Mouse (Mus musculus): ENCODE data around the gene Herpud2. TPM values are rescaled to one million over a fixed set of nuclear protein-coding genes. Genes with fewer than 3 reads are reported as not detected.
"Not testable (repeated sequence)": the region's sequence is repeated elsewhere in the genome, so short reads cannot be mapped to it uniquely, and the experiment has no call there.

The Herpud2 gene
- total RNA-seq, 2 experiments from 2014 or later = 33.4 to 37.8 TPM

GRCm38 (mm10) chr9:25150791-25151610 is 619 bp downstream of the Herpud2 start:
- DNase-seq (ENCODE audit: low spot score) = peak; percentile 58
- intact Hi-C loops (cut with DNase I) = loop anchor here (5.0 kb wide), 2 partner anchors 101 to 331 kb away; partner anchors contain the start of genes Eepd1 and Sept7

DNA sequence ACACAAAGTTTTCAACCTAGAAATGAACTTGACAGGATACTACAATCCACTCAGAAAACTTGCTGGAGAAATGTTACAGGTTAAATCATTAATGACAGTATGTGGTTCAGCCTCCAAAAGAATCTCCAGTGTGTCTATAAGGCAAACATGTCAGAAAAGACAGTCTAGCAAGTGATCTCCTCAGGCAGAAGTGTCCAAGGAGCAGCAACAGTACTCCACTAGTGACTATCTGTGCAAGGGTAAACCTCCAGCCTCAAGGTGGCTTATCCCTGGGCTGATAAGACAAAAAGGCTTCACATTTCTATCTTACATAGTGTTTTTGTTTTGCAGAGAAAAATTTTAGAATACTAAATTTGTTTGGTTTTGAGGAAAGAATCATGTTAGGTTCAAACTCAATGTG is 2.9 kb downstream of the Herpud2 start:
- DNase-seq (ENCODE audit: low spot score) = no peak
- intact Hi-C loops (cut with DNase I) = no loop called here

- intact Hi-C loops (cut with DNase I) = no loop called here
- DNase-seq (ENCODE audit: low spot score) = no peak
Measured at GRCm38 (mm10) chr9:25145925-25146324, 5.7 kb downstream of the Herpud2 start.

GRCm38 (mm10) chr9:25143950-25144349 is 7.7 kb downstream of the Herpud2 start:
- intact Hi-C loops (cut with DNase I) = no loop called here
- DNase-seq (ENCODE audit: low spot score) = no peak

GRCm38 (mm10) chr9:25142988-25143387 is 8.6 kb downstream of the Herpud2 start:
- DNase-seq (ENCODE audit: low spot score) = no peak
- intact Hi-C loops (cut with DNase I) = no loop called here

GRCm38 (mm10) chr9:25142041-25142440 is 9.6 kb downstream of the Herpud2 start:
- intact Hi-C loops (cut with DNase I) = no loop called here
- no peak for DNase-seq (ENCODE audit: low spot score)

- no peak for DNase-seq (ENCODE audit: low spot score)
- intact Hi-C loops (cut with DNase I) = no loop called here
Measured at GRCm38 (mm10) chr9:25140330-25140729, 11.3 kb downstream of the Herpud2 start.

GRCm38 (mm10) chr9:25138900-25139299 is 12.7 kb downstream of the Herpud2 start:
- DNase-seq (ENCODE audit: low spot score) = no peak
- intact Hi-C loops (cut with DNase I) = no loop called here

DNA sequence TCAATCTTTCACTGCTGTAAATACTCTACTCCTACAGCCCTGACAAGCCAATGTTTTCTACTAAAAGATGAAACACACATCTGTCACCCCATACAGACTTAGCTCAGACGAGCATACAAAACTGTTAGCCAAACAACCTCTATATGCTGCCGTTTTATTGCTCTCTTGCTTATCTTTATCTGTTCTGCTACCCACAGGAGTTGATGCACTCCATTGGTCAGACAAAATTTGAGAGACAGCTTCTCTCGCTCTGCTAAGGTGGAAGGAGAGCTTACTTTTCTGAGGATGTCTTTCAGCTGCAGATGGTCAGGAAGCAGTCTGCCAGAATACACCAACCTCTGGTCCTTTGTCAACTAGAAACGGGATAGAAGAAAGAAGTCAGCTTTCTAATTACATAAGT is 18.7 kb downstream of the Herpud2 start:
- DNase-seq (ENCODE audit: low spot score) = no peak
- intact Hi-C loops (cut with DNase I) = no loop called here

DNA sequence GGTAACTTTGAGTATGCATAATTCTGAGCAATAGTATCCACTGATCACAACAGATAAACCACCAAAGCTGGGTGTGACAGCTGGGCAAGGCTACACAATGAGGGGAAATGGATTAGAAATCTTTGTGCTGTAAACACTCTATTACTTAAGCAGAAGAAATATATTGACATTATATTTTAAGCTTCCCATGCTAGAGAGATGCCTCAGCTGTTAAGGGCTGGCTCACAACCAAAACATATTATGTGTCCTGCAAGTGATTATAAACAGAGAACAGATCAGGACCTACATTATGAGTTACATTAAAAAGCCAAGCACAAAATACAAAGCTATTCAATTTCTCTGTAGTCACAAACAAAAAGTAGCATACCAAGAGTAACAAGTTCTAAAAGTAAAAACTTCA is 19.4 kb downstream of the Herpud2 start:
- no peak for DNase-seq (ENCODE audit: low spot score)
- intact Hi-C loops (cut with DNase I) = no loop called here

- DNase-seq (ENCODE audit: low spot score) = no peak
- intact Hi-C loops (cut with DNase I) = no loop called here
Measured at GRCm38 (mm10) chr9:25124048-25124447, 27.6 kb downstream of the Herpud2 start.

GRCm38 (mm10) chr9:25123590-25123989 is 28.0 kb downstream of the Herpud2 start:
- intact Hi-C loops (cut with DNase I); DNase-seq (ENCODE audit: low spot score): not testable (repeated sequence)

- DNase-seq (ENCODE audit: low spot score) = no peak
- intact Hi-C loops (cut with DNase I) = loop anchor here (2.0 to 5.0 kb wide), 3 partner anchors 60 to 406 kb away; no protein-coding TSS in a partner anchor
Measured at GRCm38 (mm10) chr9:25104638-25105037, 47.0 kb downstream of the Herpud2 start.

GRCm38 (mm10) chr9:25102881-25103280 is 48.7 kb downstream of the Herpud2 start:
- intact Hi-C loops (cut with DNase I) = loop anchor here (5.0 kb wide), 1 partner anchor 166 kb away; no protein-coding TSS in a partner anchor
- DNase-seq (ENCODE audit: low spot score) = no peak

GRCm38 (mm10) chr9:25090853-25091252 is 60.8 kb downstream of the Herpud2 start:
- DNase-seq (ENCODE audit: low spot score) = no peak
- intact Hi-C loops (cut with DNase I) = no loop called here

DNA sequence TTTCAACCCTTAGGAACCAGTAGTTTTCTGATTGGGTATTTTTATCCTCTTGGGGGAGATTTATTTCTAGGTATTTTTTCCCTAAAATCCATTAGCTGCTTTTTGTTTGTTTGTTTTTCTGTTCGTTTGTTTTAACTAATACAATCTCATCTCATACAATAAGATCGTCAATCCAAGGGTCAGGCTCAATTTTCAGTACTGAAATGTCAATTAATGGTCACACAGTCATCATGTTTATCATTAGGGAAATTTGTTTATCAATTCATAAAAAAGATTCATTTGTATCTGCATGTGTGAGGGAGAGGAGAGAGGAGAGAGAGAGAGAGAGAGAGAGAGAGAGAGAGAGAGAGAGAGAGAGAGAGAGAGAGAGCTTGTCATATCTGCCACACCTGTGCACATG is 62.5 kb downstream of the Herpud2 start, which contains the start of gene Gm10181:
TSS of gene Gm10181 (plus strand) at position 301 of the 400 bp plus-strand sequence.
- no peak for DNase-seq (ENCODE audit: low spot score)
- intact Hi-C loops (cut with DNase I) = no loop called here

- no peak for DNase-seq (ENCODE audit: low spot score)
- intact Hi-C loops (cut with DNase I) = no loop called here
Measured at GRCm38 (mm10) chr9:25076505-25076904, 75.1 kb downstream of the Herpud2 start.

GRCm38 (mm10) chr9:25075977-25076376 is 75.6 kb downstream of the Herpud2 start:
- intact Hi-C loops (cut with DNase I) = no loop called here
- no peak for DNase-seq (ENCODE audit: low spot score)

DNA sequence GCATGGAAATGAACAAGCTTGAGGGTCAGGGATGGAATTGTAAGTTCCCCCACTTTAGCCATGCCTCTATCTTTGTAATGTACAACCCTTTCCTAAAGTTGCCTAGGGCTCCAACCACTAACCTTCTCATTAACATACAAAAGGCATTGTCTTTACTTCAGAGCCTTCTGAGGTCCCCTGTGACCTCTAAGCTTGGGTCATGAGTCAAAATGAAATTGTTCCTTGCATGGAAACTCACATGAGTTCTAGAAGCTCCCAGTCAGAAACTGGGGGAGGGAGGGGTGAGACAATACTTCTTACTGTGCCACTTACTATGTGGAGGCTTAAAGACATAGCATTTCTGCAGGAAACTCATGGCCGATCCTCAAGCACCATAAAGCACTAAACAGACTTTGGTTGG is 79.0 kb downstream of the Herpud2 start:
- intact Hi-C loops (cut with DNase I) = no loop called here
- no peak for DNase-seq (ENCODE audit: low spot score)

- DNase-seq (ENCODE audit: low spot score) = no peak
- intact Hi-C loops (cut with DNase I) = no loop called here
Measured at GRCm38 (mm10) chr9:25058726-25059125, 92.9 kb downstream of the Herpud2 start.
